Mouse (Mus musculus) bone marrow, adult 2 months (tissue): ENCODE measurements around the gene Bag6. TPM values are rescaled to one million over a fixed set of nuclear protein-coding genes. Genes with fewer than 3 reads are reported as not detected.
A peak's percentile ranks its signal among the peaks of the same experiment; 100 is the strongest.

Experiments used
- H3K27ac ChIP-seq: fragments of 200-500 bp; 2 replicates; pipeline ENCODE4 v1.5.1; 2012; ENCODE audit warnings: low read depth, mild to moderate bottlenecking, control low read depth, inconsistent platforms, low read length; ENCODE audit not compliant: control insufficient read depth, poor library complexity, insufficient read depth
- H3K4me1 ChIP-seq: fragments of 200-500 bp; 2 replicates; pipeline ENCODE4 v1.6.1; 2011; ENCODE audit warnings: low read length; ENCODE audit not compliant: control insufficient read depth, insufficient read depth
- H3K4me3 ChIP-seq: fragments of 200-500 bp; replicated peaks from 2 replicates; pipeline ENCODE3; 2011; ENCODE audit warnings: mild to moderate bottlenecking, low read depth, low read length, control low read depth; ENCODE audit not compliant: control insufficient read depth
- CTCF ChIP-seq: fragments of 200-500 bp; IDR thresholded peaks from 2 replicates; pipeline ENCODE4 v1.5.1; 2011; ENCODE audit warnings: low read length, control low read depth; ENCODE audit not compliant: control insufficient read depth, insufficient read depth
- POLR2A ChIP-seq: fragments of 200-500 bp; IDR thresholded peaks from 2 replicates; pipeline ENCODE4 v1.6.1; 2011; ENCODE audit warnings: low read depth, mild to moderate bottlenecking, control low read depth, low read length, borderline replicate concordance; ENCODE audit not compliant: control insufficient read depth
- WGBS: fragments of 180-500 bp; shearing (Covaris S2); methylation state at CpG from one replicate; pipeline ENCODE4 v1.1.7; 2018; 5-methylcytosine and 5-hydroxymethylcytosine counted together
- polyA plus RNA-seq: library from polyadenylated mRNA; stranded (reverse); fragments of >200 nt; gene quantifications from 2 replicates; pipeline ENCODE4 v1.2.4, GENCODE M21; 2011; ENCODE audit warnings: low replicate concordance; ENCODE audit not compliant: missing spikeins, insufficient read depth, insufficient read length

Gene Bag6
- 104 and 195 TPM in 2 replicates for polyA plus RNA-seq

DNA sequence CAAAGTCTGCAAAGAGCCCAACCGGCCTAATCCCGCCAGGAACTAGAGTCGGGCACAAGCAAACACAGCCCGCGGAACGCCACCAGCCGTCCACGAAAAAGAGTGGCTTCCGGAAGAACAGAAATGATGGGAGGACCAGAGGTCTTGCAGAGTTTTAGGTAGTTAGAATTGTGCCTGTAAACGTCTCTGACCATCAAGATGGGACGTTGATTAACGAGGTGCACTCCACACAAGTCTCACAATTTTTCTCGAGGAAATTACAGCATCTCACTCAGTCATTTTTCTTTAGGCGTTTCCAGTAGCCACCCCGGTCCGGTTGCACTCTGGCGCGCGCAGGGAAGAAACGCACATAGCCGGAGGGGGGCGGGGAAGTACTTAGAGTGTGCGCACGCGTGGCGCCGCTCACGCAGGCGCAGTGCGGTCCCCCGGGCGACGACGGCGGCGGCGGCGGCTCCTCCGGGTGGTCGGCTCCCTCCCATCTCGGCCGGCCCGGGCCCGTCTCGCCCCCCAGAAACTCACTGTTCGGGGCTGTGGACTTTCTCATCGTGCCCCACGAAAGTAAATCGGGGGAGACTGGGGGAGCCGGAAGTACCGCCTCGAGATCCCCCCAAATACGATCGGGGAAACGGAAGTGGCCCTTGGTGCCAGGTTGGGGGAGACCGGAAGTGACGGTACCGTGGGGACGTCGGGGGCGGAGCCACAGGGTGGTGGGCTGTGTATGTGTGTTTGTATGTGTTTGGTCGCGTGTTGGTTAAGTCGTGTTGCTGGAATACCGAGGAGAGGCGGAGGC is at the start of gene Bag6:
Gene Bag6 (plus strand): TSS at position 378 of the 790 bp plus-strand sequence.
- WGBS: under 1% methylated on average over 66 of the region's 66 CpGs

DNA sequence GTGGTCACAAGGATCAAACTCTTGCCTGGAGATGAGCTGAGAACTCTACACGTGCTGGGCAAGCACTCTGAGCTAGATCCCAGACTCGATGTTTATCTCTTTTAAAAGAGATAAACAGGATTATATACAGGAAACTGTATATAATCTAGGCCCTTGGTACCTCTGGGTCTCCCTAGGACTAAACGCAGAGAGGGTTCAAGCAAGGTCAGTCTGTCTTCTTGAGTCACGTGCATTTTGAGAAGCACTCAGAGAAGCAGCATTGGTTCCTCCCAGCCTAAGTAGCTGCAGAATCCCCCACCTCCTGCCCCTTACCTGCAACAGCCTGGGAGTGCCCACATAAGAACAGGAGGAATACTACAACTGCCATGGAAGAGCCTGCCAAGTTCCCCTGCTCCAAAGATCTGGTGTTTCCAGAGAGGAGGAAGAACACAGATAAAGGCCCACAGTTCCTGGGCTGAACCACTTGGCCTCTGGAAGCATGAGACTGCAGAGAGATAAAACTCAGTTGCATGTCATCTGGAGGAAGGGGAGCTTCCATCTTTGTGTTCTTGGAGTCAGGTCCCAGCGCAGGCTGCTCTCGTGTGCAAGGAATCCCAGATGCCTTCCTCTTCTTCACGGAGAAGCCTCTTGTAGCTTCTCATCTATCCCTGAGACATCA is 49.6 kb upstream of the Bag6 start, which contains the start of gene Ly6g6f:
Gene Ly6g6f (minus strand): TSS at position 403 of the 658 bp plus-strand sequence.
- Histone ChIP-seq H3K4me3 (peak within 1 kb of the TSS; percentile 15), H3K27ac (0 out of 2 replicates have a peak within 1 kb of the TSS, but pooled peaks have one; percentile 9), H3K4me1 (no peaks in the 10 kb centered on the region; the same call in none of the 2 replicates)
- TF ChIP-seq POLR2A: no peak
- TF ChIP-seq CTCF: no peak
- WGBS: 59% methylated on average over 7 of the region's 7 CpGs

More for the DNA sequence above, at the start of gene Bag6:
- Histone ChIP-seq H3K27ac (peak within 1 kb of the TSS; percentile 96), H3K4me3 (peak within 1 kb of the TSS; percentile 97), H3K4me1 (no peaks in the 10 kb centered on the region; the same call in 1 of the 2 replicates)
- TF ChIP-seq POLR2A: peak; percentile 21; the same call in 1 of the 2 replicates
- no peak for TF ChIP-seq CTCF

DNA sequence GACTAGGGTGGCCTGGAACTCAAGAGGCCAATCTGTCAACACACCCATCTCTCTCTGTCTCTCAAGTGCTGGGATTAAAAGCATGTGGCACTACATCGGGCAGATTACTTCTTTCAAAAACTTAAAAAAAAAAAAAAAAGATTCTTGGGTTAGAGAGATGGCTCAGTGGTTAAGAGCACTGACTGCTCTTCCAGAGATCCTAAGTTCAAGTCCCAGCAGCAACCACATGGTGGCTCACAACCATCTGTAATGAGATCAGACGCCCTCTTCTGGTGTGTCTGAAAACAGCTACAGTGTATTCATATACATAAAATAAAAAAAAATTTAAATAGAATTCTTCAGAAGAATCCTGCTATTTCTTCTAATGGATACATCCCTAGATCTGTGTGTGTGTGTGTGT is 46.8 kb upstream of the Bag6 start:
- Histone ChIP-seq H3K4me3 (no peak overlapping the region), H3K4me1 (no peaks in the 10 kb centered on the region; the same call in none of the 2 replicates)
- 31% methylated on average over 2 of the region's 2 CpGs for WGBS

DNA sequence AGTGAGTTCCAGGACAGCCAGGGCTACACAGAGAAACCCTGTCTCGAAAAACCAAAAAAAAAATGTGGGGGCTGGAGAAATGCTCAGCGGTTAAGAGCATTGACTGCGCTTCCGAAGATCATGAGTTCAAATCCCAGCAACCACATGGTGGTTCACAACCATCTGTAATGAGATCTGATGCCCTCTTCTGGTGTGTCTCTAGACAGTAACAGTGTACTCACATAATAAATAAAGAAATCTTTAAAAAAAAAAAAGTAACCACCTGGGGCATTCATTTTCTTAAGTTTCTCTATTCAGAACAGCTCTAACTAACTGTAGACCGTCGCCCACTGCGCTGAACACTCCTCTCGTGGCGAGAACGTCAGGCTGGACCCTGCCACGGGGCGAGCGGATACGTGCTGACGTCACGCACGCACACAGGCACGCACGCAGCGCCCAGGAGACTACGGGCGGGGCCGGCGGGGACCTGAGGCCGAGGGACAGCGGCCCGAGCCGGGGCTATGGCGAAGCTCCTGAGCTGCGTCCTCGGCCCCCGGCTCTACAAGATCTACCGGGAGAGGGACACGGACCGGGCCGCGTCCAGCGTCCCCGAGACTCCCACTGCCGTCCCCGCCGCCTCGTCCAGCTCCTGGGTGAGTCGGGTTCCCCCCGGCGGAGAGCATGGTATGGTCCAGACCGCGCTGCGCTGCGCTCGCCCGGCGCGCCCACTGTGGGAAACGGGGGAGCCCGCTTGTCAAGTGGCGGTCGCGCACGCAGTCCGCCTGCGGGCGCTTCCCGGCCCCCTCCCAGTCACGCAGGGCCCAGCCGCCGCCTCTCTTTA is 45.9 kb upstream of the Bag6 start, which contains the start of gene Abhd16a:
Gene Abhd16a (plus strand): TSS at position 439 of the 820 bp plus-strand sequence.
- 2% methylated on average over 67 of the region's 67 CpGs for WGBS
- no peaks in the 10 kb centered on the region; the same call in none of the 2 replicates for H3K4me1 ChIP-seq

More for the DNA sequence above, 46.8 kb upstream of the Bag6 start:
- TF ChIP-seq CTCF: no peak
- TF ChIP-seq POLR2A: no peak
- H3K27ac ChIP-seq: no peak overlapping the region

DNA sequence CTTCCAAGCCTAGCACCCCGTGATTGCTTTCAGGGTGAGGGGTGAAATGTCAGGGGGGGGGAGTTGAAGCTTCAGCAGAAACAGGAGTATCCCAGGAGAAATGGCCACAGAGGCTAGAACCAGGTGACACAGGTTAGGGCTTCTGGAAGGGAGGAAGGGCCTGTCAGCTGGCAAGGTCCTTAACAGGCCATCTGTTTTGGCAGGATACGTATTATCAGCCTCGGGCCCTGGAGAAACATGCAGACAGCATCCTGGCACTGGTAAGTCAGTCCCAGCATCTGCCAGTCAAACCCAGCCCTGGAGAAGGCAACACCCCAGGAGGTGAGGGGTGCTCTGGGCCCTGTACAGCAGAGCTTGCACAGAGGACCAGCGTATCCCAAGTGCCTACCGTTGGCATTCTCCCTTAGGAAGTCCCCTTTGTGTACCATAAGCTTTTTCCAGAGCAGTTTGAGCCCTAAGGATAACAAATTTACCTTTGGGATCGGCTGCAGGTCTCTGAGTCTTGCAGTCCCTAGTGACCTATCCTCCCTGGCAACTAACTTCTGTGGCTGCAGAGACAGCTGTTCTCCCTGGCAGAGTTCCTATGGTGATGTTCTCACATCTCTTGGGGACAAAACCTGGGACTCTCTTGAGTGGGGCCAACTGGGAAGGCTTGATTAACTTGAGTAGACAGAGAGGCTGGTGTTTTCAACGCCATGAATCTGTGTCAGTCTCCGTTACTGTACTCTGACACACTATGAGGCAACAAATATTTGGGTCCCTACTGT is 44.6 kb upstream of the Bag6 start:
- H3K4me1 ChIP-seq: no peaks in the 10 kb centered on the region; the same call in 1 of the 2 replicates
- WGBS: 65% methylated on average over 8 of the region's 8 CpGs
- peak overlapping the region; percentile 44 for H3K4me3 ChIP-seq
- peak overlapping the region; percentile 14 for H3K27ac ChIP-seq
- TF ChIP-seq CTCF (no peak), POLR2A (peak; percentile 50; the same call in 1 of the 2 replicates)

More for the DNA sequence above, 45.9 kb upstream of the Bag6 start, which contains the start of gene Abhd16a:
- H3K4me3 ChIP-seq: peak within 1 kb of the TSS; percentile 71
- TF ChIP-seq CTCF (no peak), POLR2A (peak; percentile 82; the same call in 1 of the 2 replicates)
- peak within 1 kb of the TSS; percentile 97 for H3K27ac ChIP-seq

DNA sequence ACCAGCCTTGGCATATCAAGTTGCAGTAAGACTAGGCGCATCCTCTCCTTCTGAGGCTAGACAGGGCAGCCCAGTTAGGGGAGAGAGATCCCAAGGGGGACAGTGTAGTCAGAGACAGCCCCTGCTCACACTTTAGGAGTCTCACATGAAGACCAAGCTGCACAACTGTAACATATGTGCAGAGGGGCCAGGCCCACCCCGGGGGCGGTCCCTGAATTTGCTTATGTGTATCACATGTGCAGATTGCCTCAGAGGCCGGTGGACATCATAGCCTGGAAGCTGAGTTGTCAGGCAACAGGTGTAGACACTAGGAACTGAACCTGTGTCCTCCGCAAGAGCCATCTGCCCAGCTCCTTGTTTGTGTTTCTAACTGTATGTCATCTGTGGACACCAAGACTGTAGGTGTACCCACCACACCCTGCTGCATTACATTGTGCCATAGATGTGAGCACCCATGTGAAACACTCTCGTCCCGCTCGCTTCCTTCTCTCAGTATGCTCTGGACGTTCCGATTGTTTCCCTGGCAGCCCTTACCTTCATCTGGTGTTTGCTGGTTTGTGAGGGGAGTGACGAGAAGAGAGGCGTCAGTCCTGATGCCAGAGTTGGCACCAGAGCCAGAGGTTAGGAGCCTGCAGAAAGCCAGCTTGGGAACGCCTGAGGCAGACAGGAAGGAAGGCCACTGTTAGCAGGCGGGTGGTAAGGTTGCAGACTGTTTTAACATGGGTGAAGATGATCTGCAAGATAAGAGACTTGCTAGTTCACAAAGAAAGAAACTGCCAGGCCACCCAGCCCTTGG is 42.4 kb upstream of the Bag6 start:
- TF ChIP-seq CTCF (no peak), POLR2A (no peak)
- Histone ChIP-seq H3K4me3 (no peak overlapping the region), H3K4me1 (no peaks in the 10 kb centered on the region; the same call in 1 of the 2 replicates), H3K27ac (no peak overlapping the region)
- 80% methylated on average over 14 of the region's 14 CpGs for WGBS
